Mouse (Mus musculus) embryonic facial prominence, embryonic 15.5 days (tissue): Measurements from ENCODE around the gene Pex26. TPM values are rescaled to one million over a fixed set of nuclear protein-coding genes. Genes with fewer than 3 reads are reported as not detected.

Experiments
- ATAC-seq: fragments of 200-750 bp; cut with Nextera tagmentation; 2 replicates; pipeline ENCODE4 v1.8.0; 2017; ENCODE audit warnings: low read depth, moderate TSS enrichment; ENCODE audit not compliant: insufficient number of reproducible peaks, low FRiP score, low TSS enrichment
- H3K27ac ChIP-seq: fragments of 300-500 bp; sonication (generic); replicated peaks from 2 replicates; pipeline ENCODE4 v1.5.1; 2015; ENCODE audit warnings: mild to moderate bottlenecking, inconsistent platforms
- H3K27me3 ChIP-seq: fragments of 300-500 bp; sonication (generic); 2 replicates; pipeline ENCODE4 v1.6.1; 2015; ENCODE audit warnings: inconsistent platforms
- H3K36me3 ChIP-seq: fragments of 300-500 bp; sonication (generic); 2 replicates; pipeline ENCODE4 v1.6.1; 2015; ENCODE audit warnings: mild to moderate bottlenecking, inconsistent platforms
- H3K4me1 ChIP-seq: fragments of 300-500 bp; sonication (generic); 2 replicates; pipeline ENCODE4 v1.6.1; 2015; ENCODE audit warnings: inconsistent platforms
- H3K4me2 ChIP-seq: fragments of 300-500 bp; sonication (generic); replicated peaks from 2 replicates; pipeline ENCODE4 v1.6.1; 2015; ENCODE audit warnings: mild to moderate bottlenecking, inconsistent platforms
- H3K4me3 ChIP-seq: fragments of 300-500 bp; sonication (generic); replicated peaks from 2 replicates; pipeline ENCODE4 v1.5.1; 2015; ENCODE audit warnings: mild to moderate bottlenecking, inconsistent platforms
- H3K9ac ChIP-seq: fragments of 300-500 bp; sonication (generic); 2 replicates; pipeline ENCODE4 v1.6.1; 2015; ENCODE audit warnings: inconsistent platforms
- H3K9me3 ChIP-seq: fragments of 300-500 bp; sonication (generic); replicated peaks from 2 replicates; pipeline ENCODE4 v1.6.1; 2016; ENCODE audit warnings: inconsistent platforms
- WGBS: fragments of 180-500 bp; shearing (Covaris S2); methylation state at CpG from one replicate; pipeline ENCODE4 v1.1.7; 2015; 5-methylcytosine and 5-hydroxymethylcytosine counted together
- polyA plus RNA-seq: library from polyadenylated mRNA; unstranded; fragments of >200 nt; fragmentation: Nextera tagmentation; extraction: Ambion mirVana; gene quantifications from 2 replicates; pipeline ENCODE4 v1.2.1, GENCODE M21; 2015

The Pex26 gene
- polyA plus RNA-seq, 1 experiment from 2014 or later: 12.5 TPM

- H3K36me3 ChIP-seq: no peaks in the 10 kb centered on the region
- peaks cover 17% of the 10 kb centered on the region for H3K4me1 ChIP-seq
- 2% methylated on average over 12 of the region's 12 CpGs for WGBS
- peak overlapping the region; percentile 75 for H3K4me2 ChIP-seq
- H3K27me3 ChIP-seq: peaks cover 25% of the 10 kb centered on the region
- H3K4me3 ChIP-seq: peak overlapping the region; percentile 42
- no peak overlapping the region for H3K27ac ChIP-seq
- no peak for ATAC-seq
- no peak overlapping the region for H3K9ac ChIP-seq
- H3K9me3 ChIP-seq: no peaks in the 10 kb centered on the region
These were observed 27.4 kb downstream of the Pex26 start for GRCm38 (mm10) chr6:121210926-121211289.

- H3K9ac ChIP-seq: no peak overlapping the region
- H3K27ac ChIP-seq: no peak overlapping the region
- peaks cover 17% of the 10 kb centered on the region for H3K4me1 ChIP-seq
- no peaks in the 10 kb centered on the region for H3K9me3 ChIP-seq
- H3K27me3 ChIP-seq: peaks cover 25% of the 10 kb centered on the region
- H3K36me3 ChIP-seq: no peaks in the 10 kb centered on the region
- no peak for ATAC-seq
- peak overlapping the region; percentile 42; the same call in 1 of the 2 replicates for H3K4me3 ChIP-seq
- H3K4me2 ChIP-seq: peak overlapping the region; percentile 75; the same call in 1 of the 2 replicates
- 11% methylated on average over 5 of the region's 5 CpGs for WGBS
These were observed 28.3 kb downstream of the Pex26 start for GRCm38 (mm10) chr6:121211743-121212142.

DNA sequence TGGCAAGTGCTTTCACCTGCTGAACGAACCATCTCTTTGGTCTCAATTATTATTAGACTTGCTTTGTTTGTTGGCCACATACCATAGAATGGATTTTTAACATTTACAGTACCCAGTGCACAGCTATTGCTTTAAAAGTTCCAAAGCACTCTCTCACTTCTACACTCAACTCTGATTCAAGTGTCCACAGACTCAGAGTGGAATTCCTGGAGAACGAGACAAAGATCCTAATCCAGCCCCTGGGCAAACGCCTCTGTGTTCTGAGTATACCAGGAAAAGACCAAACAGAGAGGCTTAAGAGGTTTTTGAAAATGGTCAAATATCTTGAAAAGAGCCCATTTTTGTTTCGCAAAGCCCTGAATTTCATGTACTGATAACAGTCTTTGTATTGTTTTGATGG is 29.5 kb downstream of the Pex26 start:
- Histone ChIP-seq H3K4me2 (no peak overlapping the region), H3K9me3 (no peaks in the 10 kb centered on the region), H3K4me1 (peaks cover 17% of the 10 kb centered on the region), H3K9ac (no peak overlapping the region), H3K27me3 (peaks cover 25% of the 10 kb centered on the region), H3K4me3 (no peak overlapping the region), H3K27ac (no peak overlapping the region), H3K36me3 (no peaks in the 10 kb centered on the region)
- WGBS: 63% methylated on average over 4 of the region's 4 CpGs
- ATAC-seq: no peak

DNA sequence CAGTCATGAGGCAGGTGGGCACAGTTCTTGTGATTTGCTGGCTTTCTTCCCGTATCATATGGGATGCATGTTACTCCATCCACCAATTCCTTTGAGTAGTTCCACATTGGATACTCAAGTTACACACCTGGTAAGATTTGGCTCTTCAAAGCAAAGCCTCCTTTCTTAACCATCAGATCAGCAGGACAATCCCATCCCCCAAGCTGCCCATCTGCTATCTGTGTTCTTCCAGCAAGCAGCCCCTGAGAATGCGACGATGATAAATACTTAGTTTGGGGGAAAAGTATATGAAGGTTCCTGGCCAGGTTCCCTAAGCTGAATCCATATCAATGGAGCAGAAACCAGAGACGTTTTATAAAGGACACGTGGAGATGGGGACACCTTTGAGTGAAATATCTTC is 30.8 kb downstream of the Pex26 start:
- no peak overlapping the region for H3K9ac ChIP-seq
- H3K4me3 ChIP-seq: no peak overlapping the region
- H3K27me3 ChIP-seq: peaks cover 25% of the 10 kb centered on the region
- peaks cover 17% of the 10 kb centered on the region for H3K4me1 ChIP-seq
- no peak overlapping the region for H3K27ac ChIP-seq
- WGBS: 89% methylated on average over 5 of the region's 5 CpGs
- no peaks in the 10 kb centered on the region for H3K36me3 ChIP-seq
- ATAC-seq: no peak
- H3K4me2 ChIP-seq: no peak overlapping the region
- H3K9me3 ChIP-seq: no peaks in the 10 kb centered on the region

DNA sequence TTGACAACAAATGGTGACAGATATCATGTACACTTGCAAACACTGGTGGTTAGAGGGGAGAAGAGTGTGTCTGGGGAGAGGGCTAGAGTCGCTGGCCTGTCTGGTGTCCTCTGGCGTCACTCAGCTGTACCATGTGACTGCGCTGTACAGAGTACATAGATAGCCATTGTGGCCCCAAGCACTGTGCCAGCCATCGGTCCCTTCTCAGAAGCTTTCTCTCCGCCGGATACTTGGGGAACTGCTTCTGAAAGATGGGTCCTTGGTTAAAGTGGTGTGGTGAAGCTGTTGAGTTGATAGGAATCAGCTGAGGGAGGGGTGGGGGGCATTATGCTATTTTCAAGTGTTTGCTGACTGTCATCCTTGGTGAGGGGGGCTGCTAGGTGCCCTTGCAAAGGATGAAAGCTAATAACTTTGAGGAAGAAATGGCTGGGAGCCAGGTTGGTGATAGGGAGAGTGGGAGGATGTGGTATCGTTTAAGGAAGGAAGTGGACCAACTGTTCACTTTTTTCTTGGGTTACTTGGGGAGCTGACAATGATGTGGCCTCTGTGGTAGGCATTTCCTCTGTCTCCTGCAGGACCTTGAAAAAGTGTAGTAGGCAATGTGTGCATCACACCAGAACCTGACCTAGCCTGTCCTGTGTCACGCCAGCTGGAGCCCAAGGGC is 31.3 kb downstream of the Pex26 start:
- no peak overlapping the region for H3K9ac ChIP-seq
- no peak overlapping the region for H3K4me3 ChIP-seq
- H3K27me3 ChIP-seq: peaks cover 21% of the 10 kb centered on the region
- ATAC-seq: no peak
- no peak overlapping the region for H3K4me2 ChIP-seq
- peaks cover 17% of the 10 kb centered on the region for H3K4me1 ChIP-seq
- no peaks in the 10 kb centered on the region for H3K9me3 ChIP-seq
- H3K27ac ChIP-seq: no peak overlapping the region
- no peaks in the 10 kb centered on the region for H3K36me3 ChIP-seq
- 84% methylated on average over 8 of the region's 8 CpGs for WGBS

- Histone ChIP-seq H3K4me2 (no peak overlapping the region), H3K27me3 (peaks cover 15% of the 10 kb centered on the region), H3K4me3 (no peak overlapping the region), H3K27ac (no peak overlapping the region), H3K9ac (no peak overlapping the region), H3K36me3 (no peaks in the 10 kb centered on the region), H3K9me3 (no peaks in the 10 kb centered on the region), H3K4me1 (peaks cover 15% of the 10 kb centered on the region)
- no peak for ATAC-seq
- 65% methylated on average over 5 of the region's 5 CpGs for WGBS
These were observed 31.9 kb downstream of the Pex26 start for GRCm38 (mm10) chr6:121215336-121215735.

GRCm38 (mm10) chr6:121215896-121216295 is 32.4 kb downstream of the Pex26 start:
- Histone ChIP-seq H3K27me3 (peaks cover 10% of the 10 kb centered on the region; the same call in 1 of the 2 replicates), H3K4me2 (no peak overlapping the region), H3K9me3 (no peaks in the 10 kb centered on the region), H3K27ac (no peak overlapping the region), H3K4me3 (no peak overlapping the region), H3K4me1 (peaks cover 9% of the 10 kb centered on the region), H3K36me3 (no peaks in the 10 kb centered on the region), H3K9ac (no peak overlapping the region)
- ATAC-seq: no peak
- 85% methylated on average over 6 of the region's 6 CpGs for WGBS

DNA sequence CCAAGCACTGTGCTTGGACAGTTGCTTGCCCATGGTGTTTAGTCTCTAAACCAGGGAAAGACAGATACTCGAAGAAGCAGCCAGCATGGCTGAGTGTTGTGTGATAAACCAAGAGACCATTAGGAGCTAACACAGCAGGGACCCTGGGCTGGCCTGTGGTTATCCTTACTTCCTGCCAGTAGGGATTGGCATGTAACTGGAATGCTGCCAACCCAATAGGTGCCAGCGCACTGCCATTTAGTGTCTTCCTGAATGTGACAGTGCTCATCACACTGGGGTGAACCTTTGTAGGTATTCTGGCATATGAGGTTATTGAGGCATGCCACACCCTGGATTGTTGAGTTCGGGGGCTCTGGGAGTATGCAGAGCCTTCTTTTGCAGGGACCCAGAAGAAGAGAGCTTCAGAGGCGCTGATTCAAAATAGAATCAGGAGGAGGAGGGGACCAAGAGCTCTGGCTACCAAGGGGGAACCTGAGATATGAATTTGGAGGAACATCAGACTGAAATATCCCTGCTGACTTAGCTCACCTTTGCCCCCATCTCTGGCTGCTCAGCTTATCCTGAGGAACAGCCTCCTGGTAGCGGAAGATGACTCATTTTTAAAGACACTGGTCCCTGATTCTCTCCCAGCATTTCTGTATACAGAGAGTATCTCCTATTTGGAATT is 33.3 kb downstream of the Pex26 start:
- no peak overlapping the region for H3K4me2 ChIP-seq
- H3K4me3 ChIP-seq: no peak overlapping the region
- ATAC-seq: no peak
- 74% methylated on average over 5 of the region's 5 CpGs for WGBS
- no peaks in the 10 kb centered on the region for H3K9me3 ChIP-seq
- no peak overlapping the region for H3K27ac ChIP-seq
- 0 out of 2 replicates have a peak, but pooled peaks cover 3% of the 10 kb centered on the region for H3K27me3 ChIP-seq
- H3K4me1 ChIP-seq: peaks cover under 1% of the 10 kb centered on the region
- no peak overlapping the region for H3K9ac ChIP-seq
- H3K36me3 ChIP-seq: no peaks in the 10 kb centered on the region

GRCm38 (mm10) chr6:121218002-121218401 is 34.5 kb downstream of the Pex26 start:
- no peak for ATAC-seq
- Histone ChIP-seq H3K27me3 (no peaks in the 10 kb centered on the region), H3K9me3 (no peaks in the 10 kb centered on the region), H3K4me3 (no peak overlapping the region), H3K36me3 (no peaks in the 10 kb centered on the region), H3K4me1 (no peaks in the 10 kb centered on the region), H3K4me2 (no peak overlapping the region), H3K9ac (no peak overlapping the region), H3K27ac (no peak overlapping the region)
- 88% methylated on average over 7 of the region's 7 CpGs for WGBS

GRCm38 (mm10) chr6:121219406-121219805 is 35.9 kb downstream of the Pex26 start:
- H3K4me2 ChIP-seq: no peak overlapping the region
- no peak overlapping the region for H3K9ac ChIP-seq
- no peak overlapping the region for H3K27ac ChIP-seq
- H3K9me3 ChIP-seq: no peaks in the 10 kb centered on the region
- H3K27me3 ChIP-seq: no peaks in the 10 kb centered on the region
- H3K36me3 ChIP-seq: no peaks in the 10 kb centered on the region
- H3K4me3 ChIP-seq: no peak overlapping the region
- WGBS: 81% methylated on average over 4 of the region's 4 CpGs
- no peak for ATAC-seq
- no peaks in the 10 kb centered on the region for H3K4me1 ChIP-seq

DNA sequence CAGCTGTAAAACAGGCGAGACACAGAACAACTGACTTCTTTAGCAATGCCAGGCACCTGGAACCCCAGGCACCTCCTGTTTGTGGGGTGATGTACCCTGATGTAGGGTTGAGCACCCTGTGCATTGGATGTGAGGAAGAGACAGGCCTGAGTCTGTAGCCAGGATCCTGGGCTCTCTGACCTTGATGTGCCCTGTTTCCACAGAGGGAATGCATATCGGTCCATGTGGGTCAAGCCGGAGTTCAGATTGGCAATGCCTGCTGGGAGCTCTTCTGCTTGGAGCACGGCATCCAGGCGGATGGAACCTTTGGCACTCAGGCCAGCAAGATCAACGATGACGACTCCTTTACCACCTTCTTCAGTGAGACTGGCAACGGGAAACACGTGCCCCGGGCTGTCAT is 36.7 kb downstream of the Pex26 start:
- Histone ChIP-seq H3K27ac (no peak overlapping the region), H3K4me1 (no peaks in the 10 kb centered on the region), H3K4me3 (no peak overlapping the region), H3K4me2 (no peak overlapping the region), H3K36me3 (no peaks in the 10 kb centered on the region), H3K27me3 (no peaks in the 10 kb centered on the region), H3K9ac (no peak overlapping the region), H3K9me3 (no peaks in the 10 kb centered on the region)
- ATAC-seq: no peak
- WGBS: 90% methylated on average over 10 of the region's 10 CpGs
